Mouse (Mus musculus) ES-E14 (cell line): ENCODE data around the gene Ctr9.

ENCODE experiments used
- CHD2 ChIP-seq: IDR thresholded peaks from 2 replicates; pipeline ENCODE4 v1.6.1; 2014; ENCODE audit warnings: mild to moderate bottlenecking, low read depth, low read length, inconsistent platforms
- MAFK ChIP-seq: IDR thresholded peaks from 2 replicates; pipeline ENCODE4 v1.6.1; 2014; ENCODE audit warnings: mild to moderate bottlenecking, low read depth, low read length, inconsistent platforms; ENCODE audit not compliant: insufficient read depth
- ZC3H11A ChIP-seq: IDR thresholded peaks from 2 replicates; pipeline ENCODE4 v1.6.1; 2012; ENCODE audit warnings: low read depth, mild to moderate bottlenecking, inconsistent platforms, low read length, borderline replicate concordance
- ZNF384 ChIP-seq: IDR thresholded peaks from 2 replicates; pipeline ENCODE4 v1.6.1; 2012; ENCODE audit warnings: low read depth, low read length, inconsistent platforms

DNA sequence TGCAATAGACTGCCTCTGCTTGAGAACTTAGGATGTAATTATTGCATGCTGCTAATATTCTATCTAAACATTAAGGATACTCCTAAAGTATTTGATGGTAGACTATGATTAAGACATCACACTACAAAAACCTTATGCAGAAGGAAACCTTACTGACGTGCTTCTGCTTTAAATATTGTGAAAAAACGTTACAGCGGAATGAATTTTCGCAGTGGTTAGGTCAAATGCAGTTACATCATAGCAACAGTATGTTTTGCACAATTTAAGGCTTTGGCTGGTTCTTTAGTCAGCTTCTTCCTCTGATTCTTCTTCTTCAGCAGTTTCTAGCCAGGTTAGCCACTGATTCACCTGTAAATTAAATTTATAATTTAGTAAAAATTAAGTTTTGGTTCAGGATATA, 43.7 kb downstream of the Ctr9 start:
- TF ChIP-seq MAFK (no peak), CHD2 (no peak), ZNF384 (no peak), ZC3H11A (no peak)
